Mouse (Mus musculus) small intestine, adult 10 weeks (tissue): ENCODE data around the gene Mslnl. TPM values are rescaled to one million over a fixed set of nuclear protein-coding genes. Genes with fewer than 3 reads are reported as not detected.

Experiments
- polyA plus RNA-seq: library from polyadenylated mRNA; stranded (reverse); fragments of 350-450 nt; fragmentation: Illumina TruSeq; extraction: RNeasy Lipid Tissue Mini Kit (QIAGEN cat#74804); gene quantifications from one replicate; pipeline ENCODE4 v1.2.3, GENCODE M21; 2014; ENCODE audit warnings: low replicate concordance

The Mslnl gene
- polyA plus RNA-seq = not detected

DNA sequence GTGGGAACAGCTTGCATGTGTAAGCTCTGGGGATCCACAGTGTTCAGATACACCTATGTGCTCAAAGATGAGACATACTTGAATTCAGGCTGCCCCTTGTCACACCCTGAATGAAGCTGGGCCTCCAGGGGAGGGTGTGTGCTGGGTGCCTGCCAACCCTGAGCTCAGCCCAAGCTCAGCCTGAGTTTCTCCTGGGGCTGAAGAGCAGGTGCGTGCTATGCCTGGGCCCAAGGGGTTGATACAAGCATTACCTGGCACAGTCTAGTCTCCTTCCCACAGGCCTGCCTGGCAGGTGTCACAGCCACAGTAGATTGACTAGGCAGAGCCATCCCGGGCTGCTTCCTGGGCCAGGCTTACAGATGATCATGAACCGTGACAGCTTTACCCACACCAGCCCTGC is at the start of gene Mslnl:
Mslnl (plus strand) TSS at position 298 of the 400 bp plus-strand sequence.

DNA sequence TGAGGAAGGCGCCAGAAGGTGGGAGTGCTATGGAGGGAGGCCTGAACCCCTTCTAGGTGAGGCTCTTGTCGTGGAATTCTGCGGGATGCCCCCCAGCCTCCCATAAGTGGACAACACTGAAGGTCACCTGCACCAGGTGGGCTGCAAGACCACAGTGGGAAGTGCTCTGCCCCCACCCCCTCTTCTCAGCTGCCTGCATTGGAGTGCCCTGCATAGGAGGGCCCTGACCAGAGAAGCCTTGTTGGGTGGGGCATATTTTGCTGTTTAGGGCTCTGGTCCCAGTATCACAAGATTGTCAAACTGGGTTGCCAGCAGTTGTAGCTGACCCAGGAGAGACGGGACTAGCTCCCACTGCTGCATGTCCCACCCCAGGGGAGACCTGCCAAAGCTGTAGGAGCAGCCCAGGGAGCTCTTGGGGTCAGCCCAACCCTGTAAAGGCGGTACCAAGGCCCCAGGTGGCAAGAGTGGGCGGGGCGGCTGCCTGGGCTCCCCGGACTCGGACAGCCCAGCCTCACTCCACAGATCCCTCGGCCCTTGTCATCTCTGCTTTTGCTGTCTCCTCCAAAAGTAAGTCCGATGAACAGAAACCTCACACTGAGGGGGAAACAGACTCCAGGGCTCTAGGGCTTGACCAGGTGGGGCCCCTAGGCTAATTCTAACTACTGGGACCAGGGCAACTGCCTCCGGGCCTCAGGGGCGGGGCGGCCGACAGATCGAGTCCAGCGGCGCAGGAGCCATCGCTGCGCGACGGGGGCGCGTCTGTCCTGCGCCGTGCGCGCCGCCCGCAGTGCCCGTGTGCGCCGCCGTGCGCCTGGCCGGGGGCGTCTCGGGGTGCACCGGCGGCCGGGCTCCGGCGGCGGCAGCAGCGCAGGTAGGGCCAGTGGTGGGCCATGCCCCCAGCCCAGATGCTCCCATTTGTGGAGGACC is 18.9 kb upstream of the Mslnl start, which contains the start of gene Gng13:
Gng13 (plus strand) TSS at position 461 of the 927 bp plus-strand sequence.

DNA sequence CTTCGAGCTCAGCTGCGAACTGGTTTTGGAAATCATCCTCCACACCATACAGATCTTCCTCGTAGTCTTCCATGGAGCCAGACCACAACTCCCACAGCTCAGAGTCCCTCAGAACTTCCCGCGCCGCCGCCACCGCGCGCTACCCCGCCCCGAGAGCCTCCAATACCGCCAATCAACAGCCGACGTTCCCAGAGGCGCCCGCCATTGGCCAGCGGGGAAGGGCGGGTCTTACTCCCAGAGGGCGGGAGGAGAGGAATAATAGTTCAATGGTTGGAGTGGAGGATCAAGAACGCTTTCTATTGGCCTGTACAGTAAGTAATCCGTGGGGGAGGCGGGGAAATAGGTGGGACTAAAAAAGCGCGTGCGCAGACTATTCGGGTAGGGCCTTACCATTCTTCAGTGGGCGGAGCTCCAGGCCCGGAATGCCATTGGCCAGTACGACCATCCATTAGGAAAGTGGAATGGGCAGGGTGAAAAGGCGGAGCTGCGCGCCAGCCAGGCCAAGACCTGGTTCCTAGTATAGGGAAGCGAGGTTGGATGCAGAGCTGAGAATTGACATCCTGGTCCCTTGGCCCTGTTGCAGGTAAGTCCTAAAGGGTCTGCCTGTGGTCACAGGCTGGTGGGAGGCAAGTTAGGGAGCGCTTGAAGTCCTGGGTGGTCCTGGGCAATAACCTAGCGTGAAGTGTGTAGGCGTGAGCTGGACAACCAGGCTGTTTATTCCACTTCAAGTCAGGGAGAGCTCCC is 8.4 kb upstream of the Mslnl start, which contains the start of the genes Chtf18 and Rpusd1:
Chtf18 (minus strand) TSS at position 155 of the 744 bp plus-strand sequence.
Rpusd1 (plus strand) TSS at position 406 of the 744 bp plus-strand sequence.

DNA sequence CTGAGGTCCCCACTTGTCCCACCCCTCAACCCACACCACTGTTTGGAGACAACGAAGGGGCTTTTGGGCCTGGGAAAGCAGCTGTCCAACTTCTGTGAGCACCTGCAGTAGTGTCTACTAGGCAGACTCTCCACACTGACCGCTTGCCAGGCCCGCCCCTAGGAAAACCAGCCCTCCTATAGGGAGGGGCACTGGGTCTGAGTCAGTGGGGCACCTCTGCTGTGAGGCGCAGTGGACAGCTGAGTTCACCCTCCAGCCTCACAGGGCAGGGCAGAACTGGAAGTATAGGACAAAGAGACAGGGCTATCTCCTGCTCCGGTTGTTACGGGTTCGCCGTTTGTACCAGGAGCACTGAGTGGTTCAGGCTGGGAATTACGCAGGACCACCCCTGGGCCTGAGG is 18.4 kb downstream of the Mslnl start, which contains the start of gene Msln:
Msln (minus strand) TSS at position 138 of the 400 bp plus-strand sequence.

DNA sequence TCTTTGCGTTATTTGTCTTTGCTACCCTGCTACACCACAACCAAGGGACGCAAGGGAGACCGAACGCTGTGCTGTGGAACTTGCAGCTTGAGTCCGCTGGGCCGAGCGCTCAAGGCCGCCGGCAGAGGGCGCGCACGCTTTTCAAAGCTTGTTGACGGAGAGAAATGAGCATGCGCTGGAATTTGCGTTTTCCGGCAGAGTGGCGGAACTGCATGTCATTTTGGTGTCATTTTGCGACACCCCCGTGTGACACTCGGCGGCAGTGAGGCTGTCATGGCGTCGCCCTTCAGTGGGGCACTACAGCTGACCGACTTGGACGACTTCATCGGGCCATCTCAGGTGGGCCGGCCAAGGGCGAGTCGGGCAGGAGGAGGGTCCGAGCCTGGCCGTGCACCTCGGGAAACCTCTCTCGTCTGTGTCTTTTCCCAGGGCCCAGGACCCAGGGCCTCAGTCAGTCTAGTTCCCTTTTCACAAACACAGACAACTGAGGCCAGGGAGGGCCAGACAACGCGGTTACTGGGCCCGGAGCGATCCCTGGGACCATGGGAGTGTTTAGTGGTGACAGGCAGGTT is 37.8 kb downstream of the Mslnl start, which contains the start of gene Narfl:
Narfl (plus strand) TSS at position 228 of the 572 bp plus-strand sequence.

DNA sequence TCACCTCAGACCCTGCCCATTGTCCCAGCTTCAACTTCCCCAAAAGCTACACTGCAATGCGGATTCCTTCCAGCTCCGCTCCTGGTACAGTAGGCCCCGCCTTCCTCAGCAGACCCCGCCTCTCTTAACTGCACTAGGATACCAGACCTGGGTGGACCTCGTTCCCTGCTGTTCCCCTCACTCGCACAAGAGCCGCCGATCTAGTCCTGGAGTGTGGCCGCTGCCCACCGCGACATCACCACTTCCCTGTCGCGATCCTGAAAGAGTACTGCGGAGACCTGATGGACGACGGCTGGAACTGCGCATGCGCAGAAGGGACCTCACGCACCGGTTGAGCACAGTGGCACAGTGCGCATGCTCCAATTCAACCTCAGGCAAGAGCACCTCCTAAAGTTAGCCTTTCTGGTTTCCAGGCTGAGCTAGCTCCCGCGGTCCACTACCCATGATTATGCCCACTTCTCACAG is 49.5 kb downstream of the Mslnl start, which contains the start of gene Haghl:
Haghl (minus strand) TSS at position 393 of the 465 bp plus-strand sequence.

DNA sequence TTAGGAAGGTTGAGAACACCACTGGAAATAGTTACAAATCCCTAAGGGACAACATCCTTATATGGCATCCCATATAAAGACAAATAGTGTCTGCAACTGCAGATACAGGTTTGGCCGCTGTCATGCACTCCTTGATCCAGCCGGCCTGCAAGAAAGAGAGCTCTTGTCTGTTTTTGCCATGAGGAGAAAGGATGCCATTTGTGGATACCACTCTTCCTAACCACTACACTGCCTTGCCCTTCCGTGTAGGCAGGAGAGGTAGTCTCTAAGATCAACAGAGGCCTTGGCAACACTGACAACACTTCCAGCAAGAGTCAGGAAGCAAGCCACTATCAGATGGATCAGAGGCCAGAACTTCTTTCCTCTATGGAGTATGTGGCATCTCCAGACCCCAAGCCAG is 50.4 kb downstream of the Mslnl start, which contains the start of gene Ccdc78:
Ccdc78 (plus strand) TSS at position 301 of the 400 bp plus-strand sequence.

DNA sequence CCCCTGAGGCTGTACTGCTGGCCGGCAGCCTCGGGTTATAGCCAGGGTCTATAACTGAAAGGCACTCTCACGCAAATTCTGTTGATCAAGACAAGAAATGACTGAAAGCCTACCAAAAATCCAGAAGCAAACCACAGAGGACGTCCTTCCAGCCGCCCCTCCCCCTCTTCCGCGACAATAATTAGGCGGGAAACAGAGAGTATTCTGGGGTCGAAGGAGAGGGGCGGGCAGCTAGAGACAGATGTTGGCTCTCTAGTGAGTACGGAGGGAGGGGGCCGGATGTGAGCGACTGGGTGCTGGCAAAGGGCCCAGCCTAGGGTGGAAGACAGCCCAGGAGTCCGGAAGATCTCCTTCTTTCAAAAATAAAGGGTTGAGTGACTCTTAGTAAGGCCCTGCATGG is 56.8 kb downstream of the Mslnl start, which contains the start of gene Fam173a:
Fam173a (minus strand) TSS at position 287 of the 400 bp plus-strand sequence.

DNA sequence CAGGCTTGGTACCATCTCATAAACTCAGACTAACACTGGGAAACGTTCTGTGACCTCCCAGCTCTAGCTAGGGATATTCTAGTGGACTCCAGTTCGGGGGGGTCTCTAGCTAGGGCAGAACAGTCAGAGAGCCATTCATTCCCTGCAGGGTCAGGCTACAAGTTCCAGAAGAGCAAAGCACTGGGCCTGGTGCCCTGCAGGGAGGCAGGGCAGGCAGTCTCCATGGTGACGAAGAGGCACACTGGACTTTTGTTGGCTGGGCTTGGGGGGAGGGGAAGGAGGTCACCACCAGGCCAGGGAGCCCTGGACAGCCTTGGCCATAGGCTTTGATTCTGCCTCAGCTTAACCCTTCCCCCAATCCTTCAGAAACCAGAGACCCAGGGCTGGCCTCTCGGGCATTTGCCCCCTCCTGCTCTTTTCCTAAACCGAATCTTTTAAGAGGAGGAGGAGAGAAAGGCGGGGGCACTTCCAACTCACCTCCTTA is 59.8 kb downstream of the Mslnl start, which contains the start of gene AC134908.4:
AC134908.4 (minus strand) TSS at position 51 of the 484 bp plus-strand sequence.

DNA sequence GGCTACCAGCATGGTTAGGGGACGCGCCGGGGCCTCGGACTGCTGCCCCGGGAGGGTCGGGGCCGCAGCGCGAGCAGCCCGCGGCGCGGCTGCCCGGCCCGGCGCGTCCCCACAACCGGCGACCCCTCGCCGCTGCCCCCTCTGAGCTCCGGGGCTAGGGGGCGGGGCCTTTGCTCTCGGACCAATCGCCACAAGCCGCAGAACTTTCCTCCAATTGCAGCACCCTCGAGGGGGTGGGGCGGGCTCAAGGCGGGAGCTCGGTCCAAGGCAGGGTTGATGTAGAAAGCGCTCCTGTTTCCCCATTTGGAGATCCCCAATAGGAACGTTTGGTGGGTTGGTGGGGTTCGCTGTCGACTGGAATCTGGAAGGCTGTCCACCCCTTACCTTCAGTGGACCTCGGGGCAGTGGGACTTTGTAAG is 61.1 kb downstream of the Mslnl start, which contains the start of gene Metrn:
Metrn (minus strand) TSS at position 186 of the 419 bp plus-strand sequence.

Other genes starting within 250 kb of the Mslnl start
- gene Sstr5, start 238.8 kb upstream of the Mslnl start, polyA plus RNA-seq = not detected
- gene Sox8, start 165.4 kb upstream of the Mslnl start, polyA plus RNA-seq = not detected
- gene Lmf1, start 157.0 kb upstream of the Mslnl start, polyA plus RNA-seq = 0.15 TPM
- gene Gng13, start 18.9 kb upstream of the Mslnl start, polyA plus RNA-seq = not detected
- gene Chtf18, start 8.6 kb upstream of the Mslnl start, polyA plus RNA-seq = not detected
- gene Rpusd1, start 8.4 kb upstream of the Mslnl start, polyA plus RNA-seq = not detected
- not detected for gene Msln, start 18.3 kb downstream of the Mslnl start, polyA plus RNA-seq
- 0.67 TPM for gene Narfl, start 37.7 kb downstream of the Mslnl start, polyA plus RNA-seq
- gene Haghl, start 49.6 kb downstream of the Mslnl start, polyA plus RNA-seq = not detected
- not detected for gene Ccdc78, start 50.5 kb downstream of the Mslnl start, polyA plus RNA-seq
- not detected for gene Fam173a, start 56.9 kb downstream of the Mslnl start, polyA plus RNA-seq
- gene AC134908.4, start 59.6 kb downstream of the Mslnl start, polyA plus RNA-seq = not detected
- gene Metrn, start 61.1 kb downstream of the Mslnl start, polyA plus RNA-seq = not detected
- gene Fbxl16, start 73.0 kb downstream of the Mslnl start, polyA plus RNA-seq = 0.67 TPM
- gene Wdr24, start 87.6 kb downstream of the Mslnl start, polyA plus RNA-seq = 0.26 TPM
- gene Jmjd8, start 92.8 kb downstream of the Mslnl start, polyA plus RNA-seq = 1.8 TPM
- gene Stub1, start 97.4 kb downstream of the Mslnl start, polyA plus RNA-seq = 4.2 TPM
- not detected for gene Rhbdl1, start 101.3 kb downstream of the Mslnl start, polyA plus RNA-seq
- gene Gm20683, start 105.7 kb downstream of the Mslnl start, polyA plus RNA-seq = not detected
- 13.3 TPM for gene Rhot2, start 108.8 kb downstream of the Mslnl start, polyA plus RNA-seq
- gene Wdr90, start 125.5 kb downstream of the Mslnl start, polyA plus RNA-seq = 0.82 TPM
- not detected for gene Mcrip2, start 132.7 kb downstream of the Mslnl start, polyA plus RNA-seq
- gene Mettl26, start 139.0 kb downstream of the Mslnl start, polyA plus RNA-seq = 9.2 TPM
- not detected for gene Wfikkn1, start 144.8 kb downstream of the Mslnl start, polyA plus RNA-seq
- gene Rab40c, start 183.7 kb downstream of the Mslnl start, polyA plus RNA-seq = 0.48 TPM
- gene Pigq, start 208.9 kb downstream of the Mslnl start, polyA plus RNA-seq = 23.5 TPM
- gene Nhlrc4, start 208.9 kb downstream of the Mslnl start, polyA plus RNA-seq = not detected
- not detected for gene A930017K11Rik, start 216.5 kb downstream of the Mslnl start, polyA plus RNA-seq
- gene Capn15, start 249.8 kb downstream of the Mslnl start, polyA plus RNA-seq = 1.8 TPM